Mouse (Mus musculus): ENCODE measurements around the gene Hnmt.
"Not testable (repeated sequence)": the region's sequence is repeated elsewhere in the genome, so short reads cannot be mapped to it uniquely, and the experiment has no call there.

Gene Hnmt

DNA sequence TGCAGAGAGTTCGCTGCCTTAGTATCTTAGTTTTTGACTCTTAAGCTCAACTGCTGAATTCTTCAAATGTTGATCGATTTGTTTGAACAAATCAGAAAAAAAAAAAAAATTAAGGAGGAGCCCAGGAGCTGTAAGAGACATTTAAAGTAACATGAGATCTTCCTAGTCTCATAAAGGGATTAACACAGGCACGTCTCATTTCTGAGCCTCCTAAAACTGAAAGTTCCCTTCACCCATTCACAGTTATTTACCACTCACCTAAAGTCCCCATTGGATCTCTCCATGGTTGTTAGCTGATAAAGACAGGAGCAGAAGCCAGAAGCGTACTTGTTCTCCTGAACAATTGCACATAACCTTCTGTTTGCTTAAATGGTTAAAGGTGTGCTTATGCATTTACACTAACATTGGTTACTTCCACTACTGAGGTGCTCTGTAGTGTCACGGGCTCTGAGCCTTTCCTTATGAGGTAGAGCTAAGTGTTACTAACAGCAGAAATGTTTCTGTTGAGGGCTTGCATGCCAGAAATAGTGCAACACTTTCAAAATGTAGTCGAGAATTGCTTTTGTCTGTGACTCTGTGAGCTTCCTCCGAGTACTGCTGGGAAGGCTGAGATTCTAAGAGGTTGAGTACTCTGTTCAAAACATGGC is at the start of gene Hnmt:
Gene Hnmt, minus strand, starts transcription at position 51 of the 647 bp plus-strand sequence.
- DNase-seq (ENCODE audit: low spot score in 2 of 2), result no peak

DNA sequence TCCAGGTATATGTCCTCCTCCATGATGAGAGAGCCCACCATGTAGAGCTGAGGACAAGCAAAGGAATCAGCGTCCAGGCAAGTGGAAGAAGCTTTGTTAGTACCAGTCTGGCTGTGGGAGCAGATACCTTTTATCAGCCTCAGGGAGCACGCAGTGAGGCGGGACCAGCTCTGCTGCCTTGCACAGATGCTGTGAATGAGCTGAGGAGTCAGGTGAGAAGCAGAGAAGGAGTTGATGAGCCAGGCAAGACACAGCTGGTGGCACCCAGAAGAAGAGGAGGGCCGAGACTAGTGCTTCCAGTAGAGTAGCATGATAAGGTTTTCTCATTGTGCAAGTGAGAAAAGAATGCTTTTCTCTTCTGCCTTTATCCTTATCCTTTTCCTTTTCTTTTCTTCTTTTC is 47.3 kb upstream of the Hnmt start, which contains the start of gene Tbpl2:
Gene Tbpl2, minus strand, starts transcription at position 101 of the 400 bp plus-strand sequence.
- no peak for DNase-seq (ENCODE audit: low spot score in 2 of 2)

DNA sequence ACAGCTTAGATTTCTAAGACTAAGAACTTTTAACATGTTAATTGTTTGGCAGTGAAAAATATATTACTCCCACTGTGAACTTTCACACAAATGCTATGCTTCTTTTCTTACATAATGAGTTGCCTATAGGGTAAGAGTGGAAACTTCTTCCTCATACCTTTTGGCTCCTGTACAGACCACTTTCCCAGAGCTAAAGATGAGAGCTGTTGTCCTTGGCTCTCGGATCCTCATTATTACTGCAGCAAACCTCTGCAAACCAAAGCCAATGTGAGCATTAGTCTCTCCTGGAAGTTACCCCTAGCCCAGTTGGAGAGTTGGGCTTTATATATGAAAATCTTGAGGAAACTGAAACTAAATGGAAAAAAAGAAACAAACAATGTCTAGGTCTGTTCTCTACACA is 41.7 kb upstream of the Hnmt start:
- no peak for DNase-seq (ENCODE audit: low spot score in 2 of 2)

DNA sequence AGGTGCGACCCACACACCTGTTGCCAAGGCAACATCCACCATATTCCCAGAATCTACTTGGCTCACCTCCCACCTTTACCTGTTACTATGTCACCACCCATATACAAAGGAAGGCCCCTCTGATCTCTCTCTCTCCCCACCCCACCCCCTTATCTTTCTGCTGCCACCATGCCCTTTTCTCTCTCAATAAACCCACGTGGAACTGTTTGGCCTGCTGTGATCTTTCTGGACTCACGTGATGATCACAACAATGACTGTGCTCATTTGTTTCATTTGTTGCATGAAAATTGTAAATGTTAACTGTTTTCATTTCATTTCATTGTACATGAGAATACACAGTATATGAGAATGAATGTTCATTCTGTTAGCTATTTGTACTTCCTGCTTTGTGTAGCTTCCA is 1.3 kb upstream of the Hnmt start:
- DNase-seq (ENCODE audit: low spot score in 2 of 2), result no peak

DNA sequence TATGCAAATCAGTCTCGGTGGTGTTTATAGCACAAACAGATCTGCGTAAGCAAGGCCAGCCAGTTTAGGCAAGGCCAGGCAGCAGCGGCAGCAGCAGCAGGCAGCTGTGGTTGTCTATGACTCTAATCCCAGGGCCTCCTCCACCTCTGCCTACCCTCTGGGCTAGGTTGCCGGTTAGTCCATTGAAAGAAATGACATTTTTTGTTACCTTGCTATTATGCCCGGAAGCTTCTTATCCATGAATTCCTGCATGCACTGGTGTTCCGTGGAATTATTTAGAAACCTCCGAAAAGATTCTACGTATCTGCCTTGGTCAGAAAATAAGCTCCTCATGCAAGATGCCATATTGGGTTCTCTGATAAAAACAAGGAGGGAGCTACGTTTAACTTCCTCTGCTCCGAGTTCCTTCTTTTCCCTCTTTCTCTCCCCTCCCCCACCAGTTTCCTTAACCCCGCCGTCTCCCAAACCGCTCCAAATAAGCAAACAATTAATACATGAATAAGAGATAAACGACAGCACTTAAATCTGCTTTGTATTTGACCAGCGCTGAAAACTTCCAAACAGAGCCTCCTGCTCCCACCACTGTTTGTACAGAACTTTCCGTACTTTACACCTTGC is 605 bp downstream of the Hnmt start:
- DNase-seq (ENCODE audit: low spot score in 2 of 2), result peak in 1 of 2 experiments; percentile 17

DNA sequence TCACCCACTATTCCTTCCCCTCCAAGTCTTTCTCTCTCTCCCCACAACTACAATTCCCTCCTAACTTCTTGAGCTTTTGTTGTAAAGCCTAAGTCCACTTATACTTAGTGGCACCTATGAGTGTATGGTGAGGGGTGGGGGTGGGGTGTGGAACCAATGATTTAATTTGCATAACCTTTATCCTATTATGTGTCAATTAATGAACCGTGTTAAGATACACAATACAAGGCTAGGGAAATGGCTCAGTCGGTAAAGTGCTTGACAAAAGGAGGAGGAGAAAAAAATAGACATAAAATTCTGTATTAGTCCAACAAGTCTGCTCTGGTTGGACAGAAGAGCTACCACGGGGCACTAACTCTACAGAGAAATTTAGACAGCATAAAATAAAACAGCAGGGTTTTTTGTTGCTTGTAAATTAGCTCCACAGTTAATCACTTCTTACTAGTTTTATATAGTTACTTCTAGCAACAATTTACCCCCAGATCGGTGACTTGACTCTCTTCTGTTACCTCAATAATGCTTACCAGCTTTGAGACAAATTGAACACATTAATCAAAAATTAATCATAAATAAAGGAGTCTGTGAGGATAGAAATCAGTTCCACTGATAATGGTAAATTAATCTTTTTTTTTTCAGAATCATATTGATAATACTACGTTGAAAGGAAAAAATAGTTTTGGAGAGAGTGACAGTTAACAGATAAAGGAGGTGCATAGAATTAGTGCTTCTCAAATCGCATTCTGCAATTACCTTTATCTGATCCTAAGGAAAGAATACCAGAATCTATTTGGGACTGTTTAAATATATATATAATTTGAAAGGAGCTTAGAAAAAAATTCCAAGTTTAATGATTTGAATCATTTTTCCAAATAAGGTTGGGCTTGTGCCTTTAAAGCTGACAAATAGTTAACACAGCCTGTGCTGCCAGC is 1.4 kb downstream of the Hnmt start:
- DNase-seq (ENCODE audit: low spot score in 2 of 2), result no peak

DNA sequence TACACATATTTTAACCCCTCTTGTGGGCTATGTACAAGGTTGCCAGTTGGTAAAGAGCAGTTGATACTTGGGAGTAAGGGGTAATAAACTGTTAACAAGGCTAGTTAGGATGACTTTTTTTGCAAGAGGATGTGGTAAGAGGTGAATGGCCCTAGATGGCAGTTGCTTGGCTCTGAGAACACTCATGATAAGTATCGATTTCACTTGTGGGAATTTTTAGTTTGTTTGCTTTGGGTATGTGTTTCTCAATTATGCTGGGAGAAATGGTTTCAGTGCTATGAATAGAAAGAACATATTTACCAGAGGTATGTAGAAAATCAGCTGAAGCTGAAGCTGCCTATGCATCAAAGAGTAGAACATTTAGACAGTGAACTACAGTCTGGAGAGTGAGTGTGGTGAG is 6.3 kb downstream of the Hnmt start:
- DNase-seq (ENCODE audit: low spot score in 2 of 2), result no peak

DNA sequence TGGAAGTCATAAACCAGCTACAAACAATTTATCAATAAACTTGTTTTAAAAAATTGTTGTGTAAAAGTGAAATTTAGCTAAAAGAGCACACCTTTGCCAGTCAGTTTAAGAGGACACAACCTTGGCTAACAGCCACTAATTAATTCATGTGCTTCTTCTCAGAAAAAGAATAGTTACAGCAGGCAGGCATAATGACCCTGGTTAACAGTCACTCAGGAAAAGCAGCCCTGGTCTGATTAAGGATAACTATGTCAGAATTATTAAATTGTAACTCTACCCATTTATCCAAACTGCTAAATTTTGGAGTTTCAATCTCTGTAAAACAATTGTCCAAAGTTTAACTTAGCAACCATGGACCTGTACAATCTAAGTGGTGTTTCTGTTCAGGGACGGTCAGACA is 8.7 kb downstream of the Hnmt start:
- DNase-seq (ENCODE audit: low spot score in 2 of 2), result no peak

DNA sequence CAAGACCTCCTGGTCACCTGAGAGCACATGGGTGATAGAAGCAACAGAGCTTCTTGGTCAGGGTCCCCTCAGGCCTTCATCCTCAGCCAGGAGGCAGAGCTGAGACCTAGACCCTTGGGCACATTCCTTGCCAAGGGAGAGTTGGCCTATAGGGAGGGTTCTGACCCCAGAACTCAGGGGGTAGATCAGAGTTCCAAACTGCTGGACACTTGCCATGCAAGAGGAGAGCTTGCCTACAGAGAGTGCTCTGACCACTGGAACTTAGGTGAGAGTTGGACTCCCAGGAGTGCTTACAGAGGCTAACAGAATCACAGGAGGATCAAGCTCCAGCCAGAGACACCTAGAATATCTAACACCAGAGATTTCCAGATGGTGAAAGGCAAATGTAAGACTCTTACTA is 29.8 kb downstream of the Hnmt start:
- not testable (repeated sequence) for DNase-seq (ENCODE audit: low spot score in 2 of 2)

DNA sequence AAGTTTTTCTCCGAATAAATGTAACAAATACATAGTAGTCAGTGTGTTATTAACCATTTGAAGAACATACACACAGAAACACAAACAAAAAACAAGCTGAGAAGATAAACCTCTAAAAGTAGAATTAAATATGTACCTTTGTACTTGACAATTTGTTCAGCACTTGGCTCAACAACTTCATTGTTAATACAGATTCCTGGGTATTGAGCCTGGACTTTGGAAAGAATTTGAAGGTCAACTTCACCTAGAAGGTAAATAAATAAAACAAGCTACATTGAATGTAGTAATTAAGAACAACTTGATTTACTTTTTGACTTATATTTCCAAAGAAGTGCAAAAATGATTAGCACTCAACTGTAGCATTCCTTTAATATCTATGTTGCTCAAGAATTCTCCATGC is 30.2 kb downstream of the Hnmt start:
- DNase-seq (ENCODE audit: low spot score in 2 of 2), result no peak

DNA sequence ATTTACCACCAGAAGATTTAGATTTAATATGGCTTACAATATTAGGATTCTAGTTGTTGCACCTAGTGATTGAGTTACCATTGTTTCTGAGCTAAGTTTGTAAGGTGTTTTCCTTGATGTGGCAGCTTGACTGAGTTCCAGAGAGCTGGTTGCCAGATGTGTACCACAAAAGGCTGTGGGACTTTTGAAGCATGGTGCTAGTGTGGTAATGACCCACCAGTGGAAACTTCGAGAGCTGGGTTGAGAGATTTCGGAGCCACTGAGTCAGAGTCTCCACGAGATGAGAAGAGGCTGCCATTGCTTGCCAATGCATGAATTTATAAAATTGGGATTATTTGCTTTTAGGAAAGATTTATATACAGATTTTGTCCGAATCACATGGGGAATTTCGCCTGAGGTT is 34.2 kb downstream of the Hnmt start:
- DNase-seq (ENCODE audit: low spot score in 2 of 2), result no peak

DNA sequence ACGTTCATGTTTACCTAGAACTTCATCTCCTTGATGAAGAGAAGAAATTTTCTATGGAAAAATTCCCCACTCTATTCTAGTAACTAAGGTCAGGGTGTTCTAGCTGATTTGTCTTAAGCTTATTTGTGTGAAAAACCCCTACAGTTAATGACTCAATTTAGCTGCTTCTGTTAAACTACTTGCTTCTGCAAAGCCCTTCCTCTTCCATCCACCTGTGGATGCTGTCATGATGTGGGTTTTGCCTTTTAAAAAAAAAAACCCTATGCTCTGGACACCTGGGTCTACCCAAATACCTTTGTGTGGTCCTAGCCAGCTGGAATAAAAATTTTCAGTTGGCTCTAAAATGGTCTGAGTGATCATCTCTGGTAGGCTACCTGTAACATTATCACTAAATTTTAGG is 49.9 kb downstream of the Hnmt start:
- no peak for DNase-seq (ENCODE audit: low spot score in 2 of 2)

DNA sequence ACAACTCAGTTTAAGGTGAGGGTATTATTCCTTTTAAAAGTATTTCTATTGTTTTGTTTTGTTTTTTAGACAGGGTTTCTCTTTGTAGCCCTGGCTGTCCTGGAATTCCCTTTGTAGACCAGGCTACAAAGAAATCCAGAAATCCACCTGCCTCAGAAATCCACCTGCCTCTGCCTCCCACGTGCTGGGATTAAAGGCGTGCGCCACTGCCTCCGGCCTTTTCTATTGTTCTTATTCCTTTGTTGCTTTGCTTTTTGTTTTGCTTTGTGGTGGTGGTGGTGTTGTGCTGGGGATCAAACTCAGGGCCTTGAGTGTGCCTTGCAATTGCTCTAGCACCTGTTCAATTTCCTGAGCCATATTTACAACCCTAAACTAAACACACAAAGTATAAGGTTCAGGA is 50.4 kb downstream of the Hnmt start:
- no peak for DNase-seq (ENCODE audit: low spot score in 2 of 2)

DNA sequence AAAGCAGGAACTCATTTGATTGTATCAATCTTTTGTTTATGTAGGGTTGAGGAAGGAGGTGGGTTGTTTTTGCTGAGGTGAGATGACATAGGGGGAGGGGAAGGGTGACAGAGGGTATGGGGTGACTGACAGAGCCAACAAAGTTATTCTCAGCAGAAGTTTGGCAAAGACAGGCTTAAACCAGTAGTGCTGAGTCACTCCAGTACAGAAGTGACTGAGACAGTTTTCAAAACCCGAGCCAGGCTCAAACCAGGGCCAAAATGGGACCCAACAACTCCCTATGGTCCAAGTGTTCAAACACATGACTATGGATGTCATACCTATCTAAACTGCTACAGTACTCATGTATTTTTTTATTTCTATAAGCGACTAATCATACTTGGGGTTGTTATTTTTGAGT is 52.4 kb downstream of the Hnmt start:
- DNase-seq (ENCODE audit: low spot score in 2 of 2), result no peak

DNA sequence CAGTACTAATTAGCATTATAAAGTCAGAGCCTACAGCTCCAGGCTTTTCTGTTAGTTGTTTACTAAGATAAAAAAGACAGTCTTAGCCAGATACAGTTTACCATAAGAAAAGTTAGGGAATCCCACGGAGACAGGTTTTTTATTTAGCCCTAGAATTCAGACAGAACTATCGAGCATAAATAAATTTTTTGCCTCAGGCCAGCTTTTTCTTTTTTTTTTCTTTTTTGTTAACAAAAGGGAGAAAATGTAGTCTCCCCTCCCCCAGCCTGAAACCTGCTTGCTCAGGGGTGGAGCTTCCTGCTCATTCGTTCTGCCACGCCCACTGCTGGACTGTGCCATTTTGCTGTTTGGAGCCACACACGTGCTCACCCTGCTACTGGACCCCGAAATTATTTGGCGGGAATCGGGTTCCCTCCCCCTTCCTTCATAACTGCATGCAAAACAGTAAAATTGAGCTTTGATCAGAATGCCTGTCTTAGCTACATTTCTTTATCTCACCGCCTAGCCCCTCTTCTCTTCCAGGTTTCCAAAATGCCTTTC is 59.1 kb downstream of the Hnmt start:
- not testable (repeated sequence) for DNase-seq (ENCODE audit: low spot score in 2 of 2)

DNA sequence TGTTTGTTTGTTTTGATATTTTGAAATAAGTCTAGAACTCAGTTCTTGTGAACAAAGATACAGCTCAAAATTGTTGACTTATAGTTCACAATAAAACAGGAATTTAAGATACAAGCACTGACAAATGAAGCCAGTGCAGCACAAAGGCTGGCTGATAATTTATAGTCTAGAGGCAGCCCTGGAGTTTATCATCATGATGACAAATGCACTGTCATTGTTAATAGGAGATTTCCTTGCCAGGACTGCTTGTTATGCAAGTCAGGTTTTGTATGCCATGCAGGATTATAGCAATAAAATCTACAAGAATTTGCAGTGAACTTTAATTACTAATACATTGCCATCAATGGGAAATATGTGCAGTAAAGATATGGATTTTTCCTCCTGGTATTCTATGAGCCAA is 61.9 kb downstream of the Hnmt start:
- no peak for DNase-seq (ENCODE audit: low spot score in 2 of 2)

DNA sequence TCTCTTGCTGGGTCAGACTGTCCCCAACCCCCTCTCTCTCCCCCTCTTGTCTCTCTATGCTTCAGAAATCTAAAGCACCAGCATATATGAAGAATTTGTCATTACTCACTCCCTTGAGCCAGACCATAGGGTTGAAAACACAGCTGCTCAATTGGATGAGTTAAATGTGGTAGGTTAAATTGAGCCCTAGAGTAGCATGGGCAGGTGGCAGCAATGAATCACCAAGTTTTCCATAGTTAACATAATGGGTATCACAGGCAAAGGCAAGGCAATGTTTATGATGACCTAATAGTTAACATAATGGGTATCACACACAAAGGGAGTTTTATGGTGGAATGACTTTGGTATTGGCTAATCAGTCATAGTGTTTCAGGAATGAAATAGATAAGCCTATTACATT is 65.9 kb downstream of the Hnmt start:
- no peak for DNase-seq (ENCODE audit: low spot score in 2 of 2)

DNA sequence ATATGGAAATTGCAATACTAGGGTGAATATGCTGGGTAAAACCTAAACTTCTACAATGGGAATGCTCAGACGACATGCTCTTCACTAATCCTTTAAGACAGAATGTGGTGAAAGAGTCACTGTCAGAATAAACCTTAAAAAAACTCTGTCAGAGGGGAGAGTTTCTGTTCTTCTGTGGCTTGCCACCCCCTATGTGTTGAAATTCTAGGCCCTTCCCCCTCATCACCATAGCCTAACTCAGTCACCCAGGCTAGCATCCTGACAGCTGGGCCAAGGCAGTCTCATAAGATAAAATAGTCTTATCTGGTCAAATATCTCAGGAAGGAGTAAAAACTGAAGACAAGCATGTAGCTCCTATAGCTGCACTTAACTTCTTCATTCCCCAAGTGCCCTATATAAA is 66.3 kb downstream of the Hnmt start:
- no peak for DNase-seq (ENCODE audit: low spot score in 2 of 2)

DNA sequence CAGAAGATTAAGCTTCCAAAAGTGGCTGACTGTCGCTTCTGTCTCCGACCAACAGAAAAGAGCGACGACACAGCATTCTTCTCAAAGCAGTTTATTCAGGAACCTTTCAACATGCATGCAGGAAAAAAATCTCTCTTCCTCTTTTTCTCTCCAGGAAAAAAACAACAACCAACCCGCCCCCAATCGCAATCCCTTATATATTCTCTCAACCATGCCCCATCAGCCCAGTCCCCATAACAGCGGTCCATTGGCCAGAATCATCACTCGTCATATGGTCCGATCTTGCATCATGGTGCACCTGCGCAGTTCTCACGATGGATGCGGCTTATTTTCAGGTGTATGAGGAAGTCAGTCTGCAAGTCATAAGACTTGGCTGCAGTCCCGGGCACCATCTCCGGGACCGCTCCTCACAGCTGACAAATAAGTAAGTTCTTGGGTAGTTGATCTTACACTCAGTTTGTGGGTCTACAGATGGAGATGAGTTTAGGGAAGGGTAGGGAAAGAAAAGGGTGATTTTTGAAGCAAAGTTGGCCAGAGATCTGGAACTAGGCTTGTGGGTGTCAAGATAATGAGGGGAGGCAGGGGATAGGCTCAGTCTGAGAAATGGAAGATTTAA is 88.4 kb downstream of the Hnmt start:
- DNase-seq (ENCODE audit: low spot score in 2 of 2), result not testable (repeated sequence)
